Mouse (Mus musculus) heart, adult 2 months (tissue): ENCODE measurements around the gene Hif3a. TPM values are rescaled to one million over a fixed set of nuclear protein-coding genes. Genes with fewer than 3 reads are reported as not detected.

Experiments
- DNase-seq, 2 experiments: peaks; one replicate each; pipeline ENCODE4 v3.0.0; 2021
- H3K27ac ChIP-seq: fragments of 200-600 bp; 2 replicates; pipeline ENCODE4 v1.8.1; 2022
- H3K27me3 ChIP-seq: fragments of 200-500 bp; 2 replicates; pipeline ENCODE4 v1.6.1; 2012; ENCODE audit warnings: mild to moderate bottlenecking, low read length, inconsistent platforms, mixed read lengths; ENCODE audit not compliant: control insufficient read depth, insufficient read depth
- H3K36me3 ChIP-seq: fragments of 200-500 bp; 2 replicates; pipeline ENCODE4 v1.6.1; 2012; ENCODE audit warnings: low read length, inconsistent platforms; ENCODE audit not compliant: control insufficient read depth, insufficient read depth
- H3K4me1 ChIP-seq: fragments of 200-500 bp; 2 replicates; pipeline ENCODE4 v1.6.1; 2011; ENCODE audit warnings: low read length; ENCODE audit not compliant: control insufficient read depth, insufficient read depth
- H3K4me3 ChIP-seq: fragments of 200-600 bp; 2 replicates; pipeline ENCODE4 v1.8.1; 2022
- H3K79me2 ChIP-seq: fragments of 200-500 bp; replicated peaks from 2 replicates; pipeline ENCODE4 v1.6.1; 2012; ENCODE audit warnings: mild to moderate bottlenecking, inconsistent platforms, low read length, moderate library complexity, mixed read lengths; ENCODE audit not compliant: control insufficient read depth, insufficient read depth
- H3K9ac ChIP-seq: fragments of 200-500 bp; 2 replicates; pipeline ENCODE4 v1.6.1; 2012; ENCODE audit warnings: low read depth, mild to moderate bottlenecking, control low read depth, inconsistent platforms, low read length, mixed read lengths
- CTCF ChIP-seq: fragments of 200-600 bp; IDR thresholded peaks from 2 replicates; pipeline ENCODE4 v1.8.1; 2022; ENCODE audit warnings: antibody characterized with exemption, mild to moderate bottlenecking, moderate library complexity
- EP300 ChIP-seq: fragments of 200-500 bp; IDR thresholded peaks from 2 replicates; pipeline ENCODE4 v1.6.1; 2011; ENCODE audit warnings: low read depth, low read length, control low read depth; ENCODE audit not compliant: insufficient read depth
- POLR2A ChIP-seq: fragments of 200-500 bp; IDR thresholded peaks from 2 replicates; pipeline ENCODE4 v1.6.1; 2011; ENCODE audit warnings: mild to moderate bottlenecking, low read depth, low read length, control low read depth; ENCODE audit not compliant: insufficient read depth
- WGBS: fragments of 180-500 bp; shearing (Covaris S2); methylation state at CpG from one replicate; pipeline ENCODE4 v1.1.7; 2018; 5-methylcytosine and 5-hydroxymethylcytosine counted together
- intact Hi-C: fragments of 180-260 bp; cut with DNase I; formaldehyde crosslinking; loops from one replicate; pipeline ENCODE4 v1.15.1; 2025
- polyA plus RNA-seq: library from polyadenylated mRNA; depleted of rRNA; stranded (reverse); fragments of >200 nt; gene quantifications from 2 replicates; pipeline ENCODE4 v1.2.3, GENCODE M21; 2012
- total RNA-seq, 2 experiments: library from RNA; stranded (reverse); gene quantifications; 2 replicates each; pipeline ENCODE4 v1.2.3; 2021

The Hif3a gene
- total and polyA plus RNA-seq, 3 experiments = 1.9 to 3.0 (median 2.5) TPM

GRCm38 (mm10) chr7:17059463-17059844 is 2.8 kb downstream of the Hif3a start:
- Histone ChIP-seq H3K27me3 (no peaks in the 10 kb centered on the region), H3K4me3 (no peak overlapping the region), H3K27ac (peak overlapping the region; percentile 86), H3K4me1 (peaks cover 28% of the 10 kb centered on the region), H3K9ac (peak overlapping the region; percentile 2; the same call in 1 of the 2 replicates), H3K79me2 (no peaks in the 10 kb centered on the region), H3K36me3 (no peaks in the 10 kb centered on the region; the same call in 1 of the 2 replicates)
- 61% methylated on average over 3 of the region's 3 CpGs for WGBS
- DNase-seq = peak in 1 of 2 experiments; percentile 25
- intact Hi-C loops = loop anchor here (2.0 to 10.0 kb wide), 2 partner anchors 215 to 655 kb away; partner anchors contain the start of gene Zc3h4
- no peak for TF ChIP-seq EP300

GRCm38 (mm10) chr7:17058816-17059462 is 3.3 kb downstream of the Hif3a start:
- peak in 1 of 2 experiments; percentile 48 for DNase-seq
- Histone ChIP-seq H3K27ac (peak overlapping the region; percentile 86), H3K9ac (peak overlapping the region; percentile 19), H3K27me3 (no peaks in the 10 kb centered on the region), H3K79me2 (no peaks in the 10 kb centered on the region), H3K4me3 (no peak overlapping the region), H3K36me3 (no peaks in the 10 kb centered on the region; the same call in 1 of the 2 replicates), H3K4me1 (peaks cover 28% of the 10 kb centered on the region)
- TF ChIP-seq EP300 = no peak
- no peak for TF ChIP-seq POLR2A
- no peak for TF ChIP-seq CTCF
- intact Hi-C loops = loop anchor here (2.0 to 10.0 kb wide), 2 partner anchors 214 to 654 kb away; partner anchors contain the start of gene Zc3h4
- WGBS = 24% methylated on average over 8 of the region's 8 CpGs

GRCm38 (mm10) chr7:17058071-17058689 is 4.0 kb downstream of the Hif3a start:
- no peaks in the 10 kb centered on the region; the same call in 1 of the 2 replicates for H3K36me3 ChIP-seq
- intact Hi-C loops = loop anchor here (2.0 to 10.0 kb wide), 2 partner anchors 213 to 653 kb away; partner anchors contain the start of gene Zc3h4
- H3K9ac ChIP-seq = peak overlapping the region; percentile 28
- peak overlapping the region; percentile 86 for H3K27ac ChIP-seq
- 6% methylated on average over 16 of the region's 16 CpGs for WGBS
- no peak overlapping the region for H3K4me3 ChIP-seq
- peaks cover 28% of the 10 kb centered on the region for H3K4me1 ChIP-seq
- TF ChIP-seq CTCF = peak; percentile 61
- TF ChIP-seq POLR2A = peak; percentile 80
- peak; percentile 100 for TF ChIP-seq EP300
- no peaks in the 10 kb centered on the region for H3K27me3 ChIP-seq
- H3K79me2 ChIP-seq = no peaks in the 10 kb centered on the region
- peak; percentile 88 to 90 for DNase-seq

- intact Hi-C loops = loop anchor here (2.0 to 10.0 kb wide), 2 partner anchors 30 to 652 kb away; partner anchors contain the start of genes Ppp5c and Zc3h4
- WGBS = 45% methylated on average over 14 of the region's 14 CpGs
- peak overlapping the region; percentile 86 for H3K27ac ChIP-seq
- no peaks in the 10 kb centered on the region for H3K27me3 ChIP-seq
- TF ChIP-seq EP300 = no peak
- no peak for TF ChIP-seq POLR2A
- TF ChIP-seq CTCF = no peak
- H3K36me3 ChIP-seq = no peaks in the 10 kb centered on the region; the same call in 1 of the 2 replicates
- peak overlapping the region; percentile 53 for H3K9ac ChIP-seq
- peak overlapping the region; percentile 64 for H3K4me3 ChIP-seq
- peak in 1 of 2 experiments; percentile 1 for DNase-seq
- H3K79me2 ChIP-seq = no peaks in the 10 kb centered on the region
- H3K4me1 ChIP-seq = peaks cover 22% of the 10 kb centered on the region
These were observed 5.4 kb downstream of the Hif3a start for GRCm38 (mm10) chr7:17056601-17057523.

GRCm38 (mm10) chr7:17056081-17056581 is 6.1 kb downstream of the Hif3a start:
- H3K79me2 ChIP-seq = no peaks in the 10 kb centered on the region
- peak overlapping the region; percentile 53 for H3K9ac ChIP-seq
- H3K27ac ChIP-seq = peak overlapping the region; percentile 86
- intact Hi-C loops = loop anchor here (2.0 to 10.0 kb wide), 2 partner anchors 29 to 651 kb away; partner anchors contain the start of genes Ppp5c and Zc3h4
- no peaks in the 10 kb centered on the region for H3K27me3 ChIP-seq
- H3K4me3 ChIP-seq = peak overlapping the region; percentile 64
- peaks cover 22% of the 10 kb centered on the region for H3K4me1 ChIP-seq
- TF ChIP-seq POLR2A = peak; percentile 42; the same call in 1 of the 2 replicates
- TF ChIP-seq EP300 = no peak
- TF ChIP-seq CTCF = no peak
- no peaks in the 10 kb centered on the region; the same call in 1 of the 2 replicates for H3K36me3 ChIP-seq
- WGBS = 2% methylated on average over 42 of the region's 42 CpGs
- DNase-seq = peak; percentile 88 to 90
